Mouse (Mus musculus): Measurements from ENCODE around the gene Tmtc2.

The Tmtc2 gene

GRCm38 (mm10) chr10:105544004-105545003, 29.9 kb downstream of the Tmtc2 start:
- DNase-seq (ENCODE audit: low spot score), result no peak

- DNase-seq (ENCODE audit: low spot score), result no peak
Observed at GRCm38 (mm10) chr10:105542081-105542480, 32.2 kb downstream of the Tmtc2 start.

- DNase-seq (ENCODE audit: low spot score), result no peak
Observed at GRCm38 (mm10) chr10:105539697-105540096, 34.6 kb downstream of the Tmtc2 start.

GRCm38 (mm10) chr10:105536910-105537309, 37.3 kb downstream of the Tmtc2 start:
- no peak for DNase-seq (ENCODE audit: low spot score)

- DNase-seq (ENCODE audit: low spot score), result no peak
Observed at GRCm38 (mm10) chr10:105535848-105536247, 38.4 kb downstream of the Tmtc2 start.

- DNase-seq (ENCODE audit: low spot score), result no peak
Observed at GRCm38 (mm10) chr10:105532747-105533146, 41.5 kb downstream of the Tmtc2 start.

GRCm38 (mm10) chr10:105532019-105532525, 42.2 kb downstream of the Tmtc2 start:
- DNase-seq (ENCODE audit: low spot score), result no peak

- no peak for DNase-seq (ENCODE audit: low spot score)
Observed at GRCm38 (mm10) chr10:105531080-105531894, 43.0 kb downstream of the Tmtc2 start.

- DNase-seq (ENCODE audit: low spot score), result no peak
Observed at GRCm38 (mm10) chr10:105523405-105524088, 50.7 kb downstream of the Tmtc2 start.

GRCm38 (mm10) chr10:105522431-105522830, 51.8 kb downstream of the Tmtc2 start:
- DNase-seq (ENCODE audit: low spot score), result no peak

- no peak for DNase-seq (ENCODE audit: low spot score)
Observed at GRCm38 (mm10) chr10:105519154-105519806, 55.0 kb downstream of the Tmtc2 start.

- no peak for DNase-seq (ENCODE audit: low spot score)
Observed at GRCm38 (mm10) chr10:105518144-105518543, 56.1 kb downstream of the Tmtc2 start.

GRCm38 (mm10) chr10:105513777-105514322, 60.4 kb downstream of the Tmtc2 start:
- no peak for DNase-seq (ENCODE audit: low spot score)

- no peak for DNase-seq (ENCODE audit: low spot score)
Observed at GRCm38 (mm10) chr10:105509896-105510272, 64.4 kb downstream of the Tmtc2 start.

- no peak for DNase-seq (ENCODE audit: low spot score)
Observed at GRCm38 (mm10) chr10:105509146-105509895, 64.9 kb downstream of the Tmtc2 start.

- no peak for DNase-seq (ENCODE audit: low spot score)
Observed at GRCm38 (mm10) chr10:105507982-105508786, 66.1 kb downstream of the Tmtc2 start.

- DNase-seq (ENCODE audit: low spot score), result no peak
Observed at GRCm38 (mm10) chr10:105506046-105506445, 68.2 kb downstream of the Tmtc2 start.

- no peak for DNase-seq (ENCODE audit: low spot score)
Observed at GRCm38 (mm10) chr10:105504472-105504871, 69.8 kb downstream of the Tmtc2 start.

GRCm38 (mm10) chr10:105501736-105502135, 72.5 kb downstream of the Tmtc2 start:
- DNase-seq (ENCODE audit: low spot score), result no peak

- DNase-seq (ENCODE audit: low spot score), result no peak
Observed at GRCm38 (mm10) chr10:105500482-105500881, 73.8 kb downstream of the Tmtc2 start.
